Mouse (Mus musculus) hindbrain, embryonic 12.5 days (tissue): Measurements from ENCODE around the gene BC030867. TPM values are rescaled to one million over a fixed set of nuclear protein-coding genes. Genes with fewer than 3 reads are reported as not detected.

Experiments used
- ATAC-seq: fragments of 200-750 bp; cut with Nextera tagmentation; 2 replicates; pipeline ENCODE4 v1.8.0; 2017; ENCODE audit warnings: moderate TSS enrichment; ENCODE audit not compliant: low FRiP score
- H3K27ac ChIP-seq: fragments of 300-500 bp; sonication (generic); 2 replicates; pipeline ENCODE4 v1.5.1; 2016; ENCODE audit warnings: mild to moderate bottlenecking
- H3K27me3 ChIP-seq: fragments of 300-500 bp; sonication (generic); 2 replicates; pipeline ENCODE4 v1.6.1; 2016; ENCODE audit warnings: mild to moderate bottlenecking
- H3K36me3 ChIP-seq: fragments of 300-500 bp; sonication (generic); 2 replicates; pipeline ENCODE4 v1.6.1; 2016; ENCODE audit warnings: mild to moderate bottlenecking
- H3K4me1 ChIP-seq: fragments of 300-500 bp; sonication (generic); 2 replicates; pipeline ENCODE4 v1.6.1; 2016
- H3K4me2 ChIP-seq: fragments of 300-500 bp; sonication (generic); replicated peaks from 2 replicates; pipeline ENCODE4 v1.6.1; 2016; ENCODE audit warnings: mild to moderate bottlenecking
- H3K4me3 ChIP-seq: fragments of 300-500 bp; sonication (generic); 2 replicates; pipeline ENCODE4 v1.5.1; 2016; ENCODE audit warnings: mild to moderate bottlenecking
- H3K9ac ChIP-seq: fragments of 300-500 bp; sonication (generic); 2 replicates; pipeline ENCODE4 v1.6.1; 2016; ENCODE audit warnings: mild to moderate bottlenecking, moderate library complexity
- H3K9me3 ChIP-seq: fragments of 300-500 bp; sonication (generic); replicated peaks from 2 replicates; pipeline ENCODE4 v1.6.1; 2016; ENCODE audit warnings: mild to moderate bottlenecking
- WGBS: fragments of 180-500 bp; shearing (Covaris S2); methylation state at CpG from one replicate; pipeline ENCODE4 v1.1.7; 2016; 5-methylcytosine and 5-hydroxymethylcytosine counted together
- polyA plus RNA-seq: library from polyadenylated mRNA; unstranded; fragments of >200 nt; fragmentation: Nextera tagmentation; extraction: Ambion mirVana; gene quantifications from 2 replicates; pipeline ENCODE4 v1.2.1, GENCODE M21; 2016

The BC030867 gene
- polyA plus RNA-seq, 1 experiment from 2014 or later, result 12.5 TPM

GRCm38 (mm10) chr11:102241874-102242273, 6.8 kb upstream of the BC030867 start:
- no peak overlapping the region for H3K4me2 ChIP-seq
- peaks cover 16% of the 10 kb centered on the region for H3K4me1 ChIP-seq
- H3K36me3 ChIP-seq, result no peaks in the 10 kb centered on the region
- WGBS, result 48% methylated on average over 5 of the region's 5 CpGs
- H3K4me3 ChIP-seq, result no peak overlapping the region
- no peaks in the 10 kb centered on the region for H3K27me3 ChIP-seq
- H3K9me3 ChIP-seq, result no peaks in the 10 kb centered on the region
- no peak overlapping the region for H3K27ac ChIP-seq
- no peak for ATAC-seq
- H3K9ac ChIP-seq, result no peak overlapping the region

- peak overlapping the region; percentile 31 for H3K4me3 ChIP-seq
- peak; percentile 78 for ATAC-seq
- H3K9me3 ChIP-seq, result no peaks in the 10 kb centered on the region
- no peaks in the 10 kb centered on the region for H3K27me3 ChIP-seq
- H3K36me3 ChIP-seq, result no peaks in the 10 kb centered on the region
- peak overlapping the region; percentile 64 for H3K27ac ChIP-seq
- WGBS, result under 1% methylated on average over 32 of the region's 32 CpGs
- H3K9ac ChIP-seq, result peak overlapping the region; percentile 42
- peaks cover 24% of the 10 kb centered on the region for H3K4me1 ChIP-seq
- H3K4me2 ChIP-seq, result peak overlapping the region; percentile 69
These were observed 3.7 kb upstream of the BC030867 start for GRCm38 (mm10) chr11:102244926-102245449.

- Histone ChIP-seq H3K27me3 (no peaks in the 10 kb centered on the region), H3K4me3 (peak overlapping the region; percentile 31), H3K27ac (peak overlapping the region; percentile 64; the same call in 1 of the 2 replicates), H3K9ac (peak overlapping the region; percentile 42), H3K9me3 (no peaks in the 10 kb centered on the region), H3K4me2 (peak overlapping the region; percentile 69), H3K36me3 (no peaks in the 10 kb centered on the region), H3K4me1 (peaks cover 24% of the 10 kb centered on the region)
- WGBS, result 50% methylated on average over 14 of the region's 14 CpGs
- ATAC-seq, result no peak
These were observed 3.0 kb upstream of the BC030867 start for GRCm38 (mm10) chr11:102245581-102246272.

- no peak overlapping the region for H3K4me2 ChIP-seq
- 0 out of 2 replicates have a peak, but pooled peaks cover 4% of the 10 kb centered on the region for H3K36me3 ChIP-seq
- ATAC-seq, result no peak
- WGBS, result 84% methylated on average over 6 of the region's 6 CpGs
- H3K9ac ChIP-seq, result no peak overlapping the region
- peaks cover 24% of the 10 kb centered on the region for H3K4me1 ChIP-seq
- no peaks in the 10 kb centered on the region for H3K9me3 ChIP-seq
- no peaks in the 10 kb centered on the region for H3K27me3 ChIP-seq
- H3K4me3 ChIP-seq, result no peak overlapping the region
- H3K27ac ChIP-seq, result no peak overlapping the region
These were observed 2.4 kb upstream of the BC030867 start for GRCm38 (mm10) chr11:102246273-102246635.

- ATAC-seq, result no peak
- WGBS, result 85% methylated on average over 4 of the region's 4 CpGs
- Histone ChIP-seq H3K27ac (no peak overlapping the region), H3K4me3 (no peak overlapping the region), H3K9me3 (no peaks in the 10 kb centered on the region), H3K36me3 (0 out of 2 replicates have a peak, but pooled peaks cover 4% of the 10 kb centered on the region), H3K4me2 (no peak overlapping the region), H3K4me1 (peaks cover 24% of the 10 kb centered on the region), H3K9ac (no peak overlapping the region), H3K27me3 (no peaks in the 10 kb centered on the region)
These were observed 1.8 kb upstream of the BC030867 start for GRCm38 (mm10) chr11:102246871-102247270.

- Histone ChIP-seq H3K4me2 (peak overlapping the region; percentile 84), H3K4me1 (peaks cover 21% of the 10 kb centered on the region), H3K9ac (peak overlapping the region; percentile 65), H3K4me3 (peak overlapping the region; percentile 58), H3K27me3 (no peaks in the 10 kb centered on the region), H3K36me3 (0 out of 2 replicates have a peak, but pooled peaks cover 4% of the 10 kb centered on the region), H3K9me3 (no peaks in the 10 kb centered on the region), H3K27ac (no peak overlapping the region)
- WGBS, result 14% methylated on average over 9 of the region's 9 CpGs
- ATAC-seq, result no peak
These were observed 839 bp downstream of the BC030867 start for GRCm38 (mm10) chr11:102249351-102250090.

GRCm38 (mm10) chr11:102257514-102257913, 8.8 kb downstream of the BC030867 start:
- Histone ChIP-seq H3K4me1 (0 out of 2 replicates have a peak, but pooled peaks cover 3% of the 10 kb centered on the region), H3K9me3 (no peaks in the 10 kb centered on the region), H3K9ac (no peak overlapping the region), H3K4me2 (no peak overlapping the region), H3K27ac (no peak overlapping the region), H3K27me3 (no peaks in the 10 kb centered on the region), H3K36me3 (peaks cover 7% of the 10 kb centered on the region; the same call in 1 of the 2 replicates), H3K4me3 (no peak overlapping the region)
- ATAC-seq, result no peak
- 45% methylated on average over 9 of the region's 9 CpGs for WGBS

- H3K36me3 ChIP-seq, result peaks cover 7% of the 10 kb centered on the region; the same call in 1 of the 2 replicates
- no peak for ATAC-seq
- 0 out of 2 replicates have a peak, but pooled peaks cover 3% of the 10 kb centered on the region for H3K4me1 ChIP-seq
- H3K27me3 ChIP-seq, result no peaks in the 10 kb centered on the region
- no peak overlapping the region for H3K4me2 ChIP-seq
- no peak overlapping the region for H3K9ac ChIP-seq
- WGBS, result 85% methylated on average over 6 of the region's 6 CpGs
- H3K4me3 ChIP-seq, result no peak overlapping the region
- H3K9me3 ChIP-seq, result no peaks in the 10 kb centered on the region
- no peak overlapping the region for H3K27ac ChIP-seq
These were observed 9.4 kb downstream of the BC030867 start for GRCm38 (mm10) chr11:102258095-102258494.

- Histone ChIP-seq H3K27me3 (no peaks in the 10 kb centered on the region), H3K4me1 (0 out of 2 replicates have a peak, but pooled peaks cover 3% of the 10 kb centered on the region), H3K9me3 (no peaks in the 10 kb centered on the region), H3K27ac (no peak overlapping the region), H3K4me2 (no peak overlapping the region), H3K36me3 (peaks cover 7% of the 10 kb centered on the region; the same call in 1 of the 2 replicates), H3K4me3 (no peak overlapping the region), H3K9ac (no peak overlapping the region)
- ATAC-seq, result no peak
- 86% methylated on average over 3 of the region's 3 CpGs for WGBS
These were observed 9.8 kb downstream of the BC030867 start for GRCm38 (mm10) chr11:102258521-102258920.

- H3K9ac ChIP-seq, result no peak overlapping the region
- H3K4me1 ChIP-seq, result peaks cover 3% of the 10 kb centered on the region; the same call in 1 of the 2 replicates
These were observed 14.5 kb downstream of the BC030867 start for GRCm38 (mm10) chr11:102263211-102263610.

GRCm38 (mm10) chr11:102265816-102266215, 17.1 kb downstream of the BC030867 start:
- no peak overlapping the region for H3K4me2 ChIP-seq
- H3K27me3 ChIP-seq, result no peaks in the 10 kb centered on the region
- no peak for ATAC-seq
- H3K9ac ChIP-seq, result peak overlapping the region; percentile 0; the same call in 1 of the 2 replicates
- H3K36me3 ChIP-seq, result peaks cover 1% of the 10 kb centered on the region; the same call in 1 of the 2 replicates
- H3K4me3 ChIP-seq, result no peak overlapping the region
- 61% methylated on average over 14 of the region's 14 CpGs for WGBS
- H3K27ac ChIP-seq, result no peak overlapping the region
- peaks cover 3% of the 10 kb centered on the region; the same call in 1 of the 2 replicates for H3K4me1 ChIP-seq
- H3K9me3 ChIP-seq, result no peaks in the 10 kb centered on the region

More at GRCm38 (mm10) chr11:102263211-102263610, 14.5 kb downstream of the BC030867 start:
- Histone ChIP-seq H3K27ac (no peak overlapping the region), H3K4me3 (no peak overlapping the region), H3K27me3 (no peaks in the 10 kb centered on the region), H3K4me2 (no peak overlapping the region), H3K9me3 (no peaks in the 10 kb centered on the region), H3K36me3 (peaks cover 7% of the 10 kb centered on the region; the same call in 1 of the 2 replicates)
- no peak for ATAC-seq
- WGBS, result 94% methylated on average over 7 of the region's 7 CpGs
